Mouse (Mus musculus): ENCODE measurements at regions not wholly inside any gene's neighbourhood (a gene's known extent, or its start where the extent isn't known, plus 50 kb on each side); places are given as distances from the start of the nearest gene placed in this dataset.
A peak's percentile ranks its signal among the peaks of the same experiment; 100 is the strongest.

GRCm38 (mm10) chrX:139392777-139393176 lies 59.3 kb downstream of the Trap1a start:
- no peak for ATAC-seq (replicated peaks; ENCODE audit: low FRiP score, low TSS enrichment, poor library complexity, severe bottlenecking)

DNA sequence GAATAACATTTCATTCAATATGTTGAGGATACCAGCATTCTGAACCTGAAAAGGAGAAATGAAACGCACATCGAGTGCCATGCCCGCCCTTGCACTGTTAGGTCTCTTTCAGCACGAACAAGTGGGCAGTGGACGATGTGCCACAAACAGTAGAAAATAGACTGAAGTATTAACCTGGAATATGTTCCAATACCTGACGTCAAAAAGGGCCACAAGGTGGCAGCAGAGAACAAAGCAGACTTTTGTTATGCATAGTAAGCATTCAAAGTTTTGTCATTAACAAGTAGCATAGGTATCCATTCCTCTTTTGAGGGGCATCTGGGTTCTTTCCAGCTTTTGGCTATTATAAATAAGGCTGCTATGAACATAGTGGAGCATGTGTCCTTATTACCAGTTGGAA lies 63.5 kb upstream of the D330045A20Rik start:
- peak; percentile 63; the same call in 1 of the 2 replicates for ATAC-seq (replicated peaks; ENCODE audit: low FRiP score, low TSS enrichment, poor library complexity, severe bottlenecking)

DNA sequence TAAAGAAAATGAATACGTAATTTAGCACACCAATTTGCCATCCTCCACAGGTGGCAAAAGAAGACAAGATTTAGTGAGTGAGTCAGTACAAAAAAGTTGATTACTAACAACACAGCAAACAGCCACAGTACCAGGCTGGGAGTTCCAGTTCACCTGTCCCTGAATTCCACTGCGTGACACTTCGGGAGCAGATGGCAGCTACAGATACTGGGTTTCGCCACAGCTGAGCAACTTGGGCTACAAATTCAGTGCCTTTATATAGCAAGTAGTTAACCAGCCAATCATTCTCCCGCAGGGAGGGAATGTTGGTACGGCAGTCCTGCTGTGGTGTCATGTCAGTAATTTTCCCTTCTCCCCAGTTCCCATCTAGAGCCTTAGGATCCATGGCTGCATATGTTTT lies 60.3 kb upstream of the D330045A20Rik start:
- no peak for ATAC-seq (replicated peaks; ENCODE audit: low FRiP score, low TSS enrichment, poor library complexity, severe bottlenecking)

- 0 out of 2 replicates have a peak, but pooled peaks have one; percentile 65 for ATAC-seq (replicated peaks; ENCODE audit: low FRiP score, low TSS enrichment, poor library complexity, severe bottlenecking)
Observed at GRCm38 (mm10) chrX:139424307-139424706, 55.9 kb upstream of the D330045A20Rik start.

All from megakaryocyte-erythroid progenitor cell, adult 5-6 weeks (primary cell).